Mouse (Mus musculus): ENCODE results near the gene Phc1.
A peak's percentile ranks its signal among the peaks of the same experiment; 100 is the strongest.
"Not testable (repeated sequence)": the region's sequence is repeated elsewhere in the genome, so short reads cannot be mapped to it uniquely, and the experiment has no call there.

Gene Phc1

GRCm38 (mm10) chr6:122340349-122341000, at the start of gene Phc1:
TSS of gene Phc1 (minus strand) at chr6:122340561.
- DNase-seq (ENCODE audit: low spot score) = peak; percentile 31

- not testable (repeated sequence) for DNase-seq (ENCODE audit: low spot score)
These were observed 49.6 kb upstream of the Phc1 start for GRCm38 (mm10) chr6:122389986-122390385.

- DNase-seq (ENCODE audit: low spot score) = not testable (repeated sequence)
These were observed 47.0 kb upstream of the Phc1 start for GRCm38 (mm10) chr6:122387177-122388028.

GRCm38 (mm10) chr6:122385724-122386123, 45.4 kb upstream of the Phc1 start:
- no peak for DNase-seq (ENCODE audit: low spot score)

GRCm38 (mm10) chr6:122384886-122385285, 44.5 kb upstream of the Phc1 start:
- DNase-seq (ENCODE audit: low spot score) = no peak

- no peak for DNase-seq (ENCODE audit: low spot score)
These were observed 42.9 kb upstream of the Phc1 start for GRCm38 (mm10) chr6:122383211-122383610.

GRCm38 (mm10) chr6:122382046-122382445, 41.7 kb upstream of the Phc1 start:
- no peak for DNase-seq (ENCODE audit: low spot score)

GRCm38 (mm10) chr6:122368245-122368644, 27.9 kb upstream of the Phc1 start:
- no peak for DNase-seq (ENCODE audit: low spot score)

- DNase-seq (ENCODE audit: low spot score) = no peak
These were observed 26.6 kb upstream of the Phc1 start for GRCm38 (mm10) chr6:122366976-122367375.

- no peak for DNase-seq (ENCODE audit: low spot score)
These were observed 25.9 kb upstream of the Phc1 start for GRCm38 (mm10) chr6:122366287-122366686.

- no peak for DNase-seq (ENCODE audit: low spot score)
These were observed 25.3 kb upstream of the Phc1 start for GRCm38 (mm10) chr6:122365706-122366105.

- no peak for DNase-seq (ENCODE audit: low spot score)
These were observed 16.7 kb upstream of the Phc1 start for GRCm38 (mm10) chr6:122357089-122357488.

- no peak for DNase-seq (ENCODE audit: low spot score)
These were observed 15.5 kb upstream of the Phc1 start for GRCm38 (mm10) chr6:122355909-122356308.

GRCm38 (mm10) chr6:122347326-122347725, 7.0 kb upstream of the Phc1 start:
- not testable (repeated sequence) for DNase-seq (ENCODE audit: low spot score)

GRCm38 (mm10) chr6:122346399-122346798, 6.0 kb upstream of the Phc1 start:
- DNase-seq (ENCODE audit: low spot score) = no peak

GRCm38 (mm10) chr6:122345731-122346130, 5.4 kb upstream of the Phc1 start:
- DNase-seq (ENCODE audit: low spot score) = no peak

- DNase-seq (ENCODE audit: low spot score) = no peak
These were observed 4.2 kb upstream of the Phc1 start for GRCm38 (mm10) chr6:122344386-122345116.

GRCm38 (mm10) chr6:122343719-122344118, 3.4 kb upstream of the Phc1 start:
- DNase-seq (ENCODE audit: low spot score) = no peak

- DNase-seq (ENCODE audit: low spot score) = no peak
These were observed 1.8 kb upstream of the Phc1 start for GRCm38 (mm10) chr6:122342125-122342524.

- peak; percentile 53 for DNase-seq (ENCODE audit: low spot score)
These were observed 863 bp upstream of the Phc1 start for GRCm38 (mm10) chr6:122341038-122341810.

- DNase-seq (ENCODE audit: low spot score) = peak; percentile 79
These were observed 566 bp downstream of the Phc1 start for GRCm38 (mm10) chr6:122339648-122340341.

All from lung, postnatal 25 days (tissue).